ENCODE assay signal across 14 mouse cellular contexts in genomic region chr2:50294084-50294483, GRCm38 (mm10). TPM values are rescaled to one million over a fixed set of nuclear protein-coding genes. Genes with fewer than 3 reads are reported as not detected.
DNase-seq lines count a peak whose midpoint lies in the region; ATAC-seq and TF ChIP-seq lines count a peak whose summit lies in the region.
"Had no signal": no experiment of that assay in that cellular context is flagged by ENCODE, and none has a peak within 500 bp of the region (broad histone marks: within the 10 kb centered on the region; RNA-seq: fewer than 3 reads in every experiment).

No protein-coding gene starts in this region.

- no peak overlapping the region for H3K9ac ChIP-seq in heart, embryonic 11.5 days (ENCODE audit: low read depth, low read length)
- no peak overlapping the region for H3K9ac ChIP-seq in limb, embryonic 13.5 days
- no peak overlapping the region for H3K9ac ChIP-seq in liver, embryonic 14.5 days (replicated peaks)

- no peaks in the 10 kb centered on the region for H3K27me3 ChIP-seq in heart, embryonic 11.5 days (ENCODE audit: control insufficient read depth, insufficient read depth, low read length)
- H3K27me3 ChIP-seq in limb, embryonic 13.5 days: no peaks in the 10 kb centered on the region
- no peaks in the 10 kb centered on the region for H3K27me3 ChIP-seq in limb, embryonic 10.5 days (ENCODE audit: low read depth, poor library complexity, severe bottlenecking)
- H3K27me3 ChIP-seq in liver, embryonic 14.5 days (ENCODE audit: control insufficient read depth, insufficient read depth, low read length): no peaks in the 10 kb centered on the region
- H3K27me3 ChIP-seq: Patski had no signal

- TF ChIP-seq EP300 in liver, embryonic 14.5 days (IDR thresholded peaks at IDR 0.05; ENCODE audit: low read depth): no peak

- peak; percentile 88 for DNase-seq in heart, adult 11 months
- DNase-seq in limb, embryonic 10.5 days (ENCODE audit: low spot score): no peak
- DNase-seq in NIH3T3 (ENCODE audit: low read depth): peak; percentile 31
- no peak for DNase-seq in liver, embryonic 14.5 days (ENCODE audit: low read depth in 3 of 3, low spot score in 3 of 3)
- no peak for DNase-seq in left cerebral cortex, adult 9 months (ENCODE audit: low spot score in 2 of 2)
- no peak for DNase-seq in ovary, adult 18-20 months (ENCODE audit: low spot score)
- DNase-seq: kidney, postnatal 4 days; right cerebral cortex, postnatal 4 days; thymus, postnatal 25 days had no signal

- peaks cover 16% of the 10 kb centered on the region for H3K36me3 ChIP-seq in heart, embryonic 11.5 days (ENCODE audit: control insufficient read depth, insufficient read depth, low read length)
- peaks cover 18% of the 10 kb centered on the region for H3K36me3 ChIP-seq in limb, embryonic 13.5 days
- H3K36me3 ChIP-seq in limb, embryonic 10.5 days: peaks cover 30% of the 10 kb centered on the region
- peaks cover 18% of the 10 kb centered on the region for H3K36me3 ChIP-seq in liver, embryonic 14.5 days (replicated peaks; ENCODE audit: control insufficient read depth, insufficient read depth, low read depth)

- H3K4me3 ChIP-seq in heart, embryonic 11.5 days (ENCODE audit: low read depth, low read length): no peak overlapping the region
- H3K4me3 ChIP-seq in limb, embryonic 13.5 days: no peak overlapping the region
- H3K4me3 ChIP-seq in limb, embryonic 10.5 days: no peak overlapping the region
- H3K4me3 ChIP-seq in liver, embryonic 14.5 days (ENCODE audit: insufficient read depth in 1 of 2, low read depth in 2 of 2, low read length in 2 of 2): no peak overlapping the region

- no peak for TF ChIP-seq CTCF in liver, embryonic 14.5 days (IDR thresholded peaks at IDR 0.05; ENCODE audit: low read depth)

- no peak overlapping the region; the same call in 1 of the 2 replicates for H3K4me2 ChIP-seq in heart, embryonic 11.5 days
- H3K4me2 ChIP-seq in limb, embryonic 13.5 days (replicated peaks): peak overlapping the region; percentile 10
- H3K4me2 ChIP-seq in liver, embryonic 14.5 days (ENCODE audit: low read depth): peak overlapping the region; percentile 4; the same call in 1 of the 2 replicates

- ATAC-seq in heart, embryonic 11.5 days (replicated peaks; ENCODE audit: insufficient number of reproducible peaks, low FRiP score, low TSS enrichment): no peak
- ATAC-seq in limb, embryonic 13.5 days (ENCODE audit: low FRiP score, low read depth): no peak
- ATAC-seq in liver, embryonic 14.5 days (ENCODE audit: insufficient read depth): no peak
- ATAC-seq: inflammation-experienced regulatory T-cells, adult 6 months; Patski had no signal

- H3K27ac ChIP-seq in heart, embryonic 11.5 days (ENCODE audit: low read depth, low read length): no peak overlapping the region
- H3K27ac ChIP-seq in limb, embryonic 13.5 days: no peak overlapping the region
- no peak overlapping the region for H3K27ac ChIP-seq in limb, embryonic 10.5 days
- H3K27ac ChIP-seq in liver, embryonic 14.5 days: no peak overlapping the region
- H3K27ac ChIP-seq: forebrain, embryonic 10.5 days had no signal

- peaks cover 16% of the 10 kb centered on the region for H3K4me1 ChIP-seq in heart, embryonic 11.5 days (ENCODE audit: control insufficient read depth, insufficient read depth, low read length)
- H3K4me1 ChIP-seq in limb, embryonic 13.5 days: peaks cover 24% of the 10 kb centered on the region
- H3K4me1 ChIP-seq in limb, embryonic 10.5 days: peaks cover 20% of the 10 kb centered on the region
- peaks cover 13 to 19% of the 10 kb centered on the region in 2 experiments for H3K4me1 ChIP-seq in liver, embryonic 14.5 days (replicated peaks; ENCODE audit: control insufficient read depth in 2 of 2, insufficient read depth in 2 of 2, low read length in 1 of 2)

- no peaks in the 10 kb centered on the region for H3K9me3 ChIP-seq in heart, embryonic 11.5 days (replicated peaks; ENCODE audit: control insufficient read depth, low read length)
- no peaks in the 10 kb centered on the region for H3K9me3 ChIP-seq in limb, embryonic 13.5 days
- no peaks in the 10 kb centered on the region for H3K9me3 ChIP-seq in limb, embryonic 10.5 days (replicated peaks)
- H3K9me3 ChIP-seq in liver, embryonic 14.5 days (ENCODE audit: control insufficient read depth, low read length): no peaks in the 10 kb centered on the region
- H3K9me3 ChIP-seq: forebrain, embryonic 10.5 days had no signal

- 79% methylated on average over 2 of the region's 2 CpGs for WGBS in heart, embryonic 11.5 days (ENCODE audit: insufficient replicate concordance)
- 82% methylated on average over 2 of the region's 2 CpGs for WGBS in limb, embryonic 13.5 days
- 89% methylated on average over 2 of the region's 2 CpGs for WGBS in limb, embryonic 10.5 days
- WGBS in liver, embryonic 14.5 days (ENCODE audit: insufficient replicate concordance): 52% methylated on average over 2 of the region's 2 CpGs

RNA-seq across cellular contexts. Expression of gene Mmadhc, which starts 2.5 kb away (rescaled TPM):
- polyA plus RNA-seq in heart, embryonic 11.5 days (2014; fragmentation: Nextera tagmentation; extraction: Ambion mirVana): 131 and 138 TPM in 2 replicates
- 173 and 186 TPM in 2 replicates for polyA plus RNA-seq in limb, embryonic 13.5 days (2015; fragmentation: Nextera tagmentation; extraction: Ambion mirVana)
- polyA plus RNA-seq in limb, embryonic 10.5 days (2016; fragmentation: Nextera tagmentation; extraction: Ambion mirVana): 169 and 179 TPM in 2 replicates
- 38.0 and 43.7 TPM in 2 replicates for polyA plus RNA-seq in liver, embryonic 14.5 days (2012; rRNA removed)
- 79.7 TPM in 2 replicates for polyA plus RNA-seq in liver, embryonic 14.5 days (2014; fragmentation: Nextera tagmentation; extraction: Ambion mirVana)

Comparison
In these comparisons a context has a peak if more than half of its experiments do, and no peak if none do; other contexts are left out.
1. DNase-seq: peak in heart, adult 11 months (single experiment) and NIH3T3 (single experiment); none in limb, embryonic 10.5 days (single experiment), liver, embryonic 14.5 days (0 of 3), left cerebral cortex, adult 9 months (0 of 2) and ovary, adult 18-20 months (single experiment).